Mouse (Mus musculus) kidney, adult 2 months (tissue): Measurements from ENCODE around the gene Mrps35.

ENCODE experiments used
- CTCF ChIP-seq: fragments of 200-500 bp; conservative IDR thresholded peaks from 2 replicates; pipeline ENCODE4 v1.5.1; 2011; ENCODE audit warnings: low read depth, mild to moderate bottlenecking, control low read depth, low read length, moderate library complexity, mixed read lengths; ENCODE audit not compliant: insufficient read depth, insufficient read length
- POLR2A ChIP-seq: fragments of 200-500 bp; IDR thresholded peaks from one replicate; pipeline ENCODE4 v1.6.1; 2011; ENCODE audit warnings: low read depth, low read length, control low read depth

DNA sequence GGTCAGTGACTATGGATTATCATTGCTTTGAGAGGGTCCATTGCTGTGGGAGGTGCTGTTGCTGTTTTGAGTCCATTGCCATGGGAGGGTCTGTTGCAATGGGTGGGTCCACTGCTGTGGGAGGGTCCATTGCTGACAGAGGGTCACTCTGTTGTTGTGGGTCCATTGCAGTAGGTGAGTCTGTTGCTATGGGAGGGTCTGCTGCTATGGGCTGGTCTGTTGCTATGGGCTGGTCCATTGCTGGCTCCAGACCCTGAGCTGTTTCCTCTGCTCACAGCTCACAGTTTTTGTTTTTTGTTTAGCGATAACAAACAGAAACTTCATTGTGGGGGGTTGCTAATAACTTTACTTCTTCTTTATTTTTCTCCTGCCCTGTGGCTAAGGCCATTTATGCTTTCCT is 63.0 kb downstream of the Mrps35 start:
- TF ChIP-seq CTCF (no peak), POLR2A (no peak)
